Mouse (Mus musculus) lung, embryonic 16.5 days (tissue): ENCODE measurements around the gene Pop7. TPM values are rescaled to one million over a fixed set of nuclear protein-coding genes. Genes with fewer than 3 reads are reported as not detected.

Experiments used
- ATAC-seq: fragments of 200-750 bp; cut with Nextera tagmentation; 2 replicates; pipeline ENCODE4 v1.8.0; 2017; ENCODE audit warnings: low read depth, mild to moderate bottlenecking, moderate library complexity
- H3K27ac ChIP-seq: fragments of 300-500 bp; sonication (generic); 2 replicates; pipeline ENCODE4 v1.5.1; 2014; ENCODE audit warnings: mild to moderate bottlenecking, control low read depth, low read length
- H3K27me3 ChIP-seq: fragments of 300-500 bp; sonication (generic); 2 replicates; pipeline ENCODE4 v1.6.1; 2014; ENCODE audit warnings: low read depth, low read length, mixed read lengths; ENCODE audit not compliant: control insufficient read depth, insufficient read depth
- H3K36me3 ChIP-seq: fragments of 300-500 bp; sonication (generic); 2 replicates; pipeline ENCODE4 v1.6.1; 2014; ENCODE audit warnings: low read length; ENCODE audit not compliant: control insufficient read depth, insufficient read depth
- H3K4me1 ChIP-seq: fragments of 300-500 bp; sonication (generic); replicated peaks from 2 replicates; pipeline ENCODE4 v1.6.1; 2014; ENCODE audit warnings: low read length, mixed read lengths; ENCODE audit not compliant: control insufficient read depth, insufficient read depth
- H3K4me2 ChIP-seq: fragments of 300-500 bp; sonication (generic); 2 replicates; pipeline ENCODE4 v1.6.1; 2014; ENCODE audit warnings: low read depth, low read length, control low read depth
- H3K4me3 ChIP-seq: fragments of 300-500 bp; sonication (generic); 2 replicates; pipeline ENCODE4 v1.5.1; 2014; ENCODE audit warnings: mild to moderate bottlenecking, low read length, control low read depth
- H3K9ac ChIP-seq: fragments of 300-500 bp; sonication (generic); 2 replicates; pipeline ENCODE4 v1.6.1; 2014; ENCODE audit warnings: low read length, control low read depth
- H3K9me3 ChIP-seq: fragments of 300-500 bp; sonication (generic); 2 replicates; pipeline ENCODE4 v1.6.1; 2016; ENCODE audit warnings: low read length; ENCODE audit not compliant: control insufficient read depth
- WGBS: fragments of 180-500 bp; shearing (Covaris S2); extraction: QIAGEN DNeasy Blood & Tissue Kit; methylation state at CpG from one replicate; pipeline ENCODE4 v1.1.7; 2014; 5-methylcytosine and 5-hydroxymethylcytosine counted together
- polyA plus RNA-seq: library from polyadenylated mRNA; unstranded; fragments of >200 nt; fragmentation: Nextera tagmentation; extraction: Ambion mirVana; gene quantifications from 2 replicates; pipeline ENCODE4 v1.2.1, GENCODE M21; 2015

Gene Pop7
- polyA plus RNA-seq, 1 experiment from 2014 or later: 54.4 TPM

DNA sequence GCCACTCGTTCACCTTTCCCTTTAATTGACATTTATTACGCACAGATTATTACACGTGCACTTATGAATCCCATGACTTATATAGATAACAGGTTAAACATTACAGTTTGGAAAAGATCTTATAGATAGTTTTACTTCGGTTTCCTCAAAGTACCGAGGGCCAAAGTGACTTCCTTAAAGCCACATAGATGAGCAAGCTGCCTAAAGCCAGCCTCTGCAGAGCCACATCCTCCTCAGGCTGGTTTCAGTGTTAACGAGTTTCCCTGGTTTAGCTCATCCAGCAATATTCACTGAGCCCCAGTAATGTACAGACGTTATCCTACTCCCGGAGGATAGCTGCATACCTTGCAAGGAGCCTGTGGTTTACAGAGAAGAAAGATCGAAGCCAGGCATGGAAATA, 33.0 kb upstream of the Pop7 start:
- H3K4me1 ChIP-seq: peaks cover 6% of the 10 kb centered on the region
- no peaks in the 10 kb centered on the region for H3K9me3 ChIP-seq
- ATAC-seq: no peak
- no peaks in the 10 kb centered on the region for H3K36me3 ChIP-seq
- H3K4me2 ChIP-seq: no peak overlapping the region
- no peaks in the 10 kb centered on the region for H3K27me3 ChIP-seq
- H3K9ac ChIP-seq: no peak overlapping the region
- 69% methylated on average over 9 of the region's 9 CpGs for WGBS
- H3K4me3 ChIP-seq: no peak overlapping the region
- H3K27ac ChIP-seq: no peak overlapping the region

- Histone ChIP-seq H3K27ac (no peak overlapping the region), H3K27me3 (no peaks in the 10 kb centered on the region), H3K4me2 (no peak overlapping the region), H3K9me3 (no peaks in the 10 kb centered on the region), H3K36me3 (peaks cover 2% of the 10 kb centered on the region; the same call in 1 of the 2 replicates), H3K4me1 (peaks cover 12% of the 10 kb centered on the region), H3K9ac (no peak overlapping the region), H3K4me3 (no peak overlapping the region)
- no peak for ATAC-seq
- 80% methylated on average over 3 of the region's 3 CpGs for WGBS
Measured at GRCm38 (mm10) chr5:137534762-137535161, 32.4 kb upstream of the Pop7 start.

- Histone ChIP-seq H3K27me3 (no peaks in the 10 kb centered on the region), H3K4me1 (peaks cover 13% of the 10 kb centered on the region), H3K36me3 (peaks cover 17% of the 10 kb centered on the region), H3K4me2 (peak within 1 kb of the TSS; percentile 84), H3K9me3 (no peaks in the 10 kb centered on the region), H3K4me3 (peak within 1 kb of the TSS; percentile 87), H3K27ac (peak within 1 kb of the TSS; percentile 96), H3K9ac (peak within 1 kb of the TSS; percentile 91)
- under 1% methylated on average over 40 of the region's 40 CpGs for WGBS
- ATAC-seq: peak; percentile 81
Measured at GRCm38 (mm10) chr5:137533117-137533827, 31.0 kb upstream of the Pop7 start, which contains the start of the genes Epo and Gnb2. Gene Epo (minus strand): TSS chr5:137533242. Gene Gnb2 (minus strand): TSS chr5:137533510.

GRCm38 (mm10) chr5:137532808-137533116, 30.4 kb upstream of the Pop7 start:
- no peaks in the 10 kb centered on the region for H3K27me3 ChIP-seq
- peak overlapping the region; percentile 84 for H3K4me2 ChIP-seq
- peaks cover 22% of the 10 kb centered on the region for H3K36me3 ChIP-seq
- peaks cover 13% of the 10 kb centered on the region for H3K4me1 ChIP-seq
- H3K9ac ChIP-seq: peak overlapping the region; percentile 91
- H3K27ac ChIP-seq: peak overlapping the region; percentile 96
- H3K9me3 ChIP-seq: no peaks in the 10 kb centered on the region
- peak; percentile 34 for ATAC-seq
- WGBS: 0% methylated on average over 9 of the region's 12 CpGs
- H3K4me3 ChIP-seq: peak overlapping the region; percentile 87

DNA sequence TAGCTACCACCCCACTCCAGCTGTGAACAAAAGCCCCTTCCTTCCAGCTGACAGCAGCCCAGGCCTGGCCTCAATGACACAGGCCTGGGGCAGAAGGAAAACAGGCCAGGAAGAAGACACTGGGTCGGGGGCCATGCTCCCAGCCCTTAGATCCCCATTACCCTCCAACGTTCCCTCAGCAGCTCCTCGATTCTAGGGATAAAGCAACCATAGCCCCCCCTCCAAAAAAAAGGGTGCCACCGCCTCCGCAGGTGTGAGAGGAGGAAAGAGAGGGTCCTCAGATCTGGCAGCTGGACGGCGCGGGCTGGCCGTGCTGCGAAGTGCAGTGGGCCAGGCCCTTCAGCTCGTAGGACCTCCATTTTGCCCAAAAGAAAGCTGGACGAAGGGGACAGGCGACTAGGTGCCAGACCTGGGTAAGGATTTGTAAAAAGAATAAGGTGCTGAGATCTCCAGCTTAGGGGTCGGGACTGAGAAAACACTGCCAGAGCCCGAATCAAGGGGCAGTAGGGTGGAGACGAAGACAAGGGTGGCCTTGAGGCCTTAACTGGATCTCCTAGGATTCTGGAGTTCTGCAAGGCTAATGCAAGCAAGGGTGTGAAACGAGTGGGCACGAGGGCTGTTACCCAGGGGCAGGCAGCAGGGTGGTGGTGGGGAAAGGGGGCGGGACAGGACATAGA, 30.0 kb upstream of the Pop7 start:
- Histone ChIP-seq H3K27ac (peak overlapping the region; percentile 96), H3K27me3 (no peaks in the 10 kb centered on the region), H3K9ac (peak overlapping the region; percentile 91), H3K36me3 (peaks cover 27% of the 10 kb centered on the region), H3K9me3 (no peaks in the 10 kb centered on the region), H3K4me3 (peak overlapping the region; percentile 87), H3K4me2 (peak overlapping the region; percentile 84), H3K4me1 (peaks cover 13% of the 10 kb centered on the region)
- WGBS: under 1% methylated on average over 19 of the region's 19 CpGs
- ATAC-seq: no peak

DNA sequence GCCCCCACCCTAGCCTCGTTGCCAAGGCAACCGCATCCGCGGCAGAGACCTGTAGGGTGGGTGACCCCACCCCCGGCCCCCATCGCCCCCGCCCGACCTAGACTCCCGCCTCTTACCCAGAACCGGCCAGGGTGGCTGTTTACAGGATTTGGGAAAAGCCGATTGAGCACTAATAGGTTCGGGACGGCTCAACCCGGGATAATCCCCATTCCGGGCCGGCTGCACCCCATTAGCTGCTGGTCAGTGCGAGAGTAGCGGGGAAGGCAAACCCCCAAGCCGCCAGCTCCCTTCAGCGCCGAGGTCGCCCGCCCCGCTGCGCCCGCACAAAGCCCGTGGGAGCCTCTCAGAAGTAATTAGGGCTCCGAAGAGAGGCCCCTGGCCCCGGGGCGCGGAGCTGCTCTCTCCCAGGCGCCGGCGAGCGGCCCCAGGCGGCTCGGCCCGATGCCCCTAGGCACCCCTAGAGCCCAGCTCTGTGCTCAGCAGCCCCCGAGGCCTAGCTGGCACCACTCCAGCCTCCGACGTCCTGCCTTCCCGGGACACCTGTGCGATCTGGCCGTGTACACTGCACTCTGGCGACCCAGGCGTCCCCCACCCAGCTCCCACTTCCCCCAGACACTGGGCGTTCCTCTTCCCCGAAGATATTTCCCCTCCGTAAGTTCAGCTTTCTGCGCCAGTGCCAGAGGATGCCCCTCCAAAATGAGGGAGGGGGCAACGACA, 29.3 kb upstream of the Pop7 start:
- H3K27me3 ChIP-seq: no peaks in the 10 kb centered on the region
- peaks cover 28% of the 10 kb centered on the region for H3K36me3 ChIP-seq
- peak; percentile 4; the same call in 1 of the 2 replicates for ATAC-seq
- H3K4me2 ChIP-seq: peak overlapping the region; percentile 84
- H3K9me3 ChIP-seq: no peaks in the 10 kb centered on the region
- peaks cover 13% of the 10 kb centered on the region for H3K4me1 ChIP-seq
- peak overlapping the region; percentile 91 for H3K9ac ChIP-seq
- WGBS: 0% methylated on average over 49 of the region's 51 CpGs
- peak overlapping the region; percentile 96 for H3K27ac ChIP-seq
- peak overlapping the region; percentile 87 for H3K4me3 ChIP-seq

- H3K9me3 ChIP-seq: no peaks in the 10 kb centered on the region
- peak overlapping the region; percentile 84 for H3K4me2 ChIP-seq
- H3K4me3 ChIP-seq: peak overlapping the region; percentile 87
- peaks cover 33% of the 10 kb centered on the region for H3K36me3 ChIP-seq
- peak overlapping the region; percentile 91 for H3K9ac ChIP-seq
- WGBS: under 1% methylated on average over 43 of the region's 46 CpGs
- no peaks in the 10 kb centered on the region for H3K27me3 ChIP-seq
- ATAC-seq: peak; percentile 53
- H3K27ac ChIP-seq: peak overlapping the region; percentile 96
- peaks cover 17% of the 10 kb centered on the region for H3K4me1 ChIP-seq
Measured at GRCm38 (mm10) chr5:137530588-137531413, 28.5 kb upstream of the Pop7 start.

GRCm38 (mm10) chr5:137530075-137530474, 27.8 kb upstream of the Pop7 start:
- Histone ChIP-seq H3K27ac (peak overlapping the region; percentile 96), H3K27me3 (no peaks in the 10 kb centered on the region), H3K9ac (peak overlapping the region; percentile 91), H3K9me3 (no peaks in the 10 kb centered on the region), H3K4me3 (peak overlapping the region; percentile 87), H3K4me2 (peak overlapping the region; percentile 84), H3K36me3 (peaks cover 40% of the 10 kb centered on the region), H3K4me1 (peaks cover 17% of the 10 kb centered on the region)
- ATAC-seq: no peak
- 69% methylated on average over 8 of the region's 8 CpGs for WGBS
